Mouse (Mus musculus) forebrain, embryonic 16.5 days (tissue): Measurements from ENCODE around the gene Cdyl. TPM values are rescaled to one million over a fixed set of nuclear protein-coding genes. Genes with fewer than 3 reads are reported as not detected.

Experiments used
- ATAC-seq: fragments of 200-750 bp; cut with Nextera tagmentation; 2 replicates; pipeline ENCODE4 v1.8.0; 2017; ENCODE audit warnings: mild to moderate bottlenecking, moderate library complexity
- H3K27ac ChIP-seq: fragments of 300-500 bp; sonication (generic); 2 replicates; pipeline ENCODE4 v1.5.1; 2014; ENCODE audit warnings: low read length, control low read depth
- H3K27me3 ChIP-seq: fragments of 300-500 bp; sonication (generic); replicated peaks from 2 replicates; pipeline ENCODE4 v1.6.1; 2014; ENCODE audit warnings: low read length; ENCODE audit not compliant: control insufficient read depth, insufficient read depth
- H3K36me3 ChIP-seq: fragments of 300-500 bp; sonication (generic); 2 replicates; pipeline ENCODE4 v1.6.1; 2014; ENCODE audit not compliant: control insufficient read depth, insufficient read depth
- H3K4me1 ChIP-seq: fragments of 300-500 bp; sonication (generic); replicated peaks from 2 replicates; pipeline ENCODE4 v1.6.1; 2014; ENCODE audit warnings: low read length; ENCODE audit not compliant: control insufficient read depth, insufficient read depth
- H3K4me2 ChIP-seq: fragments of 300-500 bp; sonication (generic); 2 replicates; pipeline ENCODE4 v1.6.1; 2014; ENCODE audit warnings: mild to moderate bottlenecking, low read length, control low read depth
- H3K4me3 ChIP-seq: fragments of 300-500 bp; sonication (generic); replicated peaks from 2 replicates; pipeline ENCODE4 v1.5.1; 2014; ENCODE audit warnings: mild to moderate bottlenecking, low read length, control low read depth
- H3K9ac ChIP-seq: fragments of 300-500 bp; sonication (generic); replicated peaks from 2 replicates; pipeline ENCODE4 v1.6.1; 2014; ENCODE audit warnings: low read depth, low read length, control low read depth
- H3K9me3 ChIP-seq: fragments of 300-500 bp; sonication (generic); 2 replicates; pipeline ENCODE4 v1.6.1; 2016; ENCODE audit warnings: low read length; ENCODE audit not compliant: control insufficient read depth
- WGBS: fragments of 180-500 bp; shearing (Covaris S2); extraction: QIAGEN DNeasy Blood & Tissue Kit; methylation state at CpG from one replicate; pipeline ENCODE4 v1.1.7; 2014; 5-methylcytosine and 5-hydroxymethylcytosine counted together
- polyA plus RNA-seq: library from polyadenylated mRNA; unstranded; fragments of >200 nt; fragmentation: Nextera tagmentation; extraction: Ambion mirVana; gene quantifications from 2 replicates; pipeline ENCODE4 v1.2.1, GENCODE M21; 2015

The Cdyl gene
- polyA plus RNA-seq, 1 experiment from 2014 or later, result 4.2 TPM

DNA sequence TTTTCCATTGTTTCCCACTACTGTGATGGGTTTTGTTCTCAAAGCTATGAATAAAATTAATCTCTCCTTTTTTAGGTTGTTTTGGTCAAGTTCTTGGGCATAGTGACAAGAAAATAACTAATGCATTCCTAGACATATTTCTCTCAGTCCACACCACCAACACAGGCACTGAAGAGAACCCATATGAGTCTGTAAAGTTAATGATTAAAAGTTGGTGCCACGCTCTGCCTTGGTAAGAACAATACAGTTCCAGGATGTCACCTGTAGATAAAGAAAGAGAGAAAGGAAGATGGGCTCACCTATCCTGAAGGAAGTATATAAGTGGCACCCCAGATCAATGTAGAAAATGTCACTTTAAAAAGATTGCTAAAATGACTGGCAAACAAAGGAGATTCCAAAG is 32.3 kb upstream of the Cdyl start:
- H3K9me3 ChIP-seq, result no peaks in the 10 kb centered on the region
- H3K4me3 ChIP-seq, result no peak overlapping the region
- no peaks in the 10 kb centered on the region for H3K27me3 ChIP-seq
- H3K4me1 ChIP-seq, result no peaks in the 10 kb centered on the region
- no peak overlapping the region for H3K27ac ChIP-seq
- no peak overlapping the region for H3K4me2 ChIP-seq
- no peak overlapping the region for H3K9ac ChIP-seq
- no peaks in the 10 kb centered on the region for H3K36me3 ChIP-seq
- ATAC-seq, result no peak
- 97% methylated on average over 1 of the region's 1 CpGs for WGBS

- Histone ChIP-seq H3K4me2 (no peak overlapping the region), H3K9ac (no peak overlapping the region), H3K36me3 (no peaks in the 10 kb centered on the region), H3K27ac (no peak overlapping the region), H3K27me3 (no peaks in the 10 kb centered on the region), H3K9me3 (no peaks in the 10 kb centered on the region), H3K4me3 (no peak overlapping the region), H3K4me1 (no peaks in the 10 kb centered on the region)
- 93% methylated on average over 1 of the region's 1 CpGs for WGBS
- no peak for ATAC-seq
Observed at GRCm38 (mm10) chr13:35647132-35647823, 12.4 kb upstream of the Cdyl start.

- no peak for ATAC-seq
- H3K36me3 ChIP-seq, result no peaks in the 10 kb centered on the region
- H3K9me3 ChIP-seq, result no peaks in the 10 kb centered on the region
- no peaks in the 10 kb centered on the region for H3K27me3 ChIP-seq
- WGBS, result 80% methylated on average over 11 of the region's 11 CpGs
- H3K4me2 ChIP-seq, result no peak overlapping the region
- H3K4me3 ChIP-seq, result no peak overlapping the region
- no peak overlapping the region for H3K27ac ChIP-seq
- no peaks in the 10 kb centered on the region for H3K4me1 ChIP-seq
- no peak overlapping the region for H3K9ac ChIP-seq
Observed at GRCm38 (mm10) chr13:35650284-35650872, 9.3 kb upstream of the Cdyl start.

GRCm38 (mm10) chr13:35652851-35653250 is 6.8 kb upstream of the Cdyl start:
- no peak for ATAC-seq
- no peak overlapping the region for H3K9ac ChIP-seq
- no peaks in the 10 kb centered on the region for H3K27me3 ChIP-seq
- no peak overlapping the region for H3K27ac ChIP-seq
- no peaks in the 10 kb centered on the region for H3K9me3 ChIP-seq
- H3K4me3 ChIP-seq, result no peak overlapping the region
- 81% methylated on average over 4 of the region's 4 CpGs for WGBS
- H3K36me3 ChIP-seq, result no peaks in the 10 kb centered on the region
- no peaks in the 10 kb centered on the region for H3K4me1 ChIP-seq
- no peak overlapping the region for H3K4me2 ChIP-seq

GRCm38 (mm10) chr13:35656853-35657252 is 2.8 kb upstream of the Cdyl start:
- no peak overlapping the region for H3K4me3 ChIP-seq
- no peak overlapping the region for H3K4me2 ChIP-seq
- H3K36me3 ChIP-seq, result no peaks in the 10 kb centered on the region
- no peak overlapping the region for H3K27ac ChIP-seq
- WGBS, result 92% methylated on average over 2 of the region's 2 CpGs
- ATAC-seq, result no peak
- no peaks in the 10 kb centered on the region for H3K4me1 ChIP-seq
- no peak overlapping the region for H3K9ac ChIP-seq
- H3K27me3 ChIP-seq, result no peaks in the 10 kb centered on the region
- no peaks in the 10 kb centered on the region for H3K9me3 ChIP-seq

DNA sequence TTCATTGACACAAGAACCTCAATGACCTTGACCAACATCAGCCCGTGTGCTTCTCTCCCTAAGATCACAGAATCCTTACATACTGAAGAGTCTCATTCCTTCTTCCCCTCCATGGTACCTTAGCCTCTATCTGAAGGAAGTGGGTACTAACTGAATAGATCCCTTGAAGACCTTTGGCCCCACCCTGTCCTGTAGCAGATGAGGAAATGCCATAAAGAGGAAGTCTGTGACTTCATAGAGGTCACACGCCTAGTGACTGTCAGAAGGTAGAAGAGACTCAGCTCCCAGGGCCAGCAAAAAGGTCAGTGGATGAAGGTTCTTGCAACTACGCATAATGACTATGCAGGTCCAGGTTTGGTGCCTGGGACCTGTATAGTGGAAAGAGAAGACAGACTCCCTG is 5.8 kb downstream of the Cdyl start:
- H3K4me2 ChIP-seq, result no peak overlapping the region
- H3K9me3 ChIP-seq, result no peaks in the 10 kb centered on the region
- WGBS, result 90% methylated on average over 3 of the region's 3 CpGs
- no peak overlapping the region for H3K4me3 ChIP-seq
- no peaks in the 10 kb centered on the region for H3K4me1 ChIP-seq
- no peak overlapping the region for H3K27ac ChIP-seq
- no peaks in the 10 kb centered on the region for H3K27me3 ChIP-seq
- ATAC-seq, result no peak
- no peak overlapping the region for H3K9ac ChIP-seq
- H3K36me3 ChIP-seq, result no peaks in the 10 kb centered on the region

GRCm38 (mm10) chr13:35669910-35670469 is 10.4 kb downstream of the Cdyl start:
- Histone ChIP-seq H3K4me2 (no peak overlapping the region), H3K27ac (no peak overlapping the region), H3K27me3 (no peaks in the 10 kb centered on the region), H3K36me3 (no peaks in the 10 kb centered on the region), H3K4me3 (no peak overlapping the region), H3K4me1 (no peaks in the 10 kb centered on the region; the same call in 1 of the 2 replicates), H3K9me3 (no peaks in the 10 kb centered on the region), H3K9ac (no peak overlapping the region)
- WGBS, result 84% methylated on average over 4 of the region's 4 CpGs
- no peak for ATAC-seq

- Histone ChIP-seq H3K9ac (no peak overlapping the region), H3K4me1 (no peaks in the 10 kb centered on the region; the same call in 1 of the 2 replicates), H3K36me3 (no peaks in the 10 kb centered on the region), H3K4me3 (no peak overlapping the region), H3K27ac (no peak overlapping the region), H3K4me2 (no peak overlapping the region), H3K27me3 (no peaks in the 10 kb centered on the region), H3K9me3 (no peaks in the 10 kb centered on the region)
- 43% methylated on average over 4 of the region's 4 CpGs for WGBS
- ATAC-seq, result peak; percentile 50; the same call in 1 of the 2 replicates
Observed at GRCm38 (mm10) chr13:35670875-35671274, 11.2 kb downstream of the Cdyl start.

GRCm38 (mm10) chr13:35676921-35677320 is 17.3 kb downstream of the Cdyl start:
- WGBS, result 96% methylated on average over 1 of the region's 1 CpGs
- no peak overlapping the region for H3K27ac ChIP-seq
- no peaks in the 10 kb centered on the region for H3K9me3 ChIP-seq
- no peaks in the 10 kb centered on the region for H3K27me3 ChIP-seq
- H3K4me1 ChIP-seq, result no peaks in the 10 kb centered on the region
- no peaks in the 10 kb centered on the region for H3K36me3 ChIP-seq
- H3K4me2 ChIP-seq, result no peak overlapping the region
- H3K9ac ChIP-seq, result no peak overlapping the region
- ATAC-seq, result no peak
- H3K4me3 ChIP-seq, result no peak overlapping the region
